Mouse (Mus musculus) cerebellum, postnatal 10 days (tissue): ENCODE results near the gene Rpl38.
"Not testable (repeated sequence)": the region's sequence is repeated elsewhere in the genome, so short reads cannot be mapped to it uniquely, and the experiment has no call there.

Experiments used
- DNase-seq, 2 experiments: peaks; one replicate each; pipeline ENCODE4 v3.0.0; 2021; ENCODE audit warnings: mixed read lengths in 2 of 2

The Rpl38 gene

GRCm38 (mm10) chr11:114657737-114658136 is 10.6 kb upstream of the Rpl38 start:
- DNase-seq = peak; percentile 86 to 90

- DNase-seq = no peak
Observed at GRCm38 (mm10) chr11:114662161-114662560, 6.2 kb upstream of the Rpl38 start.

- DNase-seq = peak; percentile 87 to 92
Observed at GRCm38 (mm10) chr11:114662746-114663362, 5.5 kb upstream of the Rpl38 start.

GRCm38 (mm10) chr11:114664164-114664563 is 4.2 kb upstream of the Rpl38 start:
- no peak for DNase-seq

- DNase-seq = peak in 1 of 2 experiments; percentile 2
Observed at GRCm38 (mm10) chr11:114665463-114665862, 2.9 kb upstream of the Rpl38 start.

- peak in 1 of 2 experiments; percentile 11 for DNase-seq
Observed at GRCm38 (mm10) chr11:114666786-114667185, 1.5 kb upstream of the Rpl38 start.

- DNase-seq = peak in 1 of 2 experiments; percentile 2
Observed at GRCm38 (mm10) chr11:114667236-114667931, 940 bp upstream of the Rpl38 start.

- peak; percentile 71 to 76 for DNase-seq
Observed at GRCm38 (mm10) chr11:114667932-114668285, 415 bp upstream of the Rpl38 start.

- DNase-seq = peak; percentile 88 to 91
Observed at GRCm38 (mm10) chr11:114668741-114669623, 658 bp downstream of the Rpl38 start.

GRCm38 (mm10) chr11:114669651-114670168 is 1.4 kb downstream of the Rpl38 start:
- peak in 1 of 2 experiments; percentile 45 for DNase-seq

GRCm38 (mm10) chr11:114671147-114671546 is 2.8 kb downstream of the Rpl38 start:
- no peak for DNase-seq

GRCm38 (mm10) chr11:114672794-114673718 is 4.7 kb downstream of the Rpl38 start:
- DNase-seq = peak; percentile 85 to 89

- no peak for DNase-seq
Observed at GRCm38 (mm10) chr11:114673719-114674050, 5.4 kb downstream of the Rpl38 start.

- no peak for DNase-seq
Observed at GRCm38 (mm10) chr11:114674180-114674579, 5.9 kb downstream of the Rpl38 start.

- DNase-seq = not testable (repeated sequence)
Observed at GRCm38 (mm10) chr11:114674796-114675195, 6.5 kb downstream of the Rpl38 start.

GRCm38 (mm10) chr11:114675341-114675825 is 7.1 kb downstream of the Rpl38 start, which contains the start of gene Ttyh2:
Gene Ttyh2, plus strand, starts transcription at chr11:114675431.
- DNase-seq = peak; percentile 92 to 96

GRCm38 (mm10) chr11:114675826-114676401 is 7.6 kb downstream of the Rpl38 start:
- DNase-seq = peak; percentile 73 to 78

- peak; percentile 67 to 68 for DNase-seq
Observed at GRCm38 (mm10) chr11:114676431-114676830, 8.1 kb downstream of the Rpl38 start.

GRCm38 (mm10) chr11:114676896-114677530 is 8.7 kb downstream of the Rpl38 start:
- peak; percentile 58 to 66 for DNase-seq

- peak; percentile 68 to 69 for DNase-seq
Observed at GRCm38 (mm10) chr11:114679582-114679981, 11.3 kb downstream of the Rpl38 start.

GRCm38 (mm10) chr11:114680291-114680690 is 12.0 kb downstream of the Rpl38 start:
- DNase-seq = peak; percentile 52 to 53
